Mouse (Mus musculus) cerebellum, adult 11-12 months (tissue): ENCODE data around the gene Ak7.
A peak's percentile ranks its signal among the peaks of the same experiment; 100 is the strongest.

Source experiments
- DNase-seq: peaks from one replicate; pipeline ENCODE4 v3.0.0; 2022

Ak7 gene

GRCm38 (mm10) chr12:105730851-105731460 lies 25.2 kb downstream of the Ak7 start:
- no peak for DNase-seq

GRCm38 (mm10) chr12:105733370-105734159 lies 27.8 kb downstream of the Ak7 start:
- no peak for DNase-seq

- no peak for DNase-seq
Measured at GRCm38 (mm10) chr12:105735226-105735888, 29.6 kb downstream of the Ak7 start.

- no peak for DNase-seq
Measured at GRCm38 (mm10) chr12:105735889-105736251, 30.1 kb downstream of the Ak7 start.

GRCm38 (mm10) chr12:105738316-105739096 lies 32.7 kb downstream of the Ak7 start:
- no peak for DNase-seq

- no peak for DNase-seq
Measured at GRCm38 (mm10) chr12:105739656-105740055, 33.9 kb downstream of the Ak7 start.

GRCm38 (mm10) chr12:105748114-105748513 lies 42.3 kb downstream of the Ak7 start:
- no peak for DNase-seq

GRCm38 (mm10) chr12:105753813-105754212 lies 48.0 kb downstream of the Ak7 start:
- DNase-seq: no peak

GRCm38 (mm10) chr12:105757816-105758497 lies 52.2 kb downstream of the Ak7 start:
- no peak for DNase-seq

- DNase-seq: no peak
Measured at GRCm38 (mm10) chr12:105758911-105759310, 53.1 kb downstream of the Ak7 start.

GRCm38 (mm10) chr12:105759849-105760478 lies 54.2 kb downstream of the Ak7 start:
- no peak for DNase-seq

- DNase-seq: no peak
Measured at GRCm38 (mm10) chr12:105761171-105761570, 55.4 kb downstream of the Ak7 start.

- DNase-seq: no peak
Measured at GRCm38 (mm10) chr12:105761629-105762028, 55.9 kb downstream of the Ak7 start.

GRCm38 (mm10) chr12:105769700-105770099 lies 63.9 kb downstream of the Ak7 start:
- DNase-seq: no peak

GRCm38 (mm10) chr12:105774871-105775270 lies 69.1 kb downstream of the Ak7 start:
- no peak for DNase-seq

- no peak for DNase-seq
Measured at GRCm38 (mm10) chr12:105777651-105778050, 71.9 kb downstream of the Ak7 start.

- peak; percentile 92 for DNase-seq
Measured at GRCm38 (mm10) chr12:105784196-105784999, 78.6 kb downstream of the Ak7 start, which contains the start of gene Papola. Papola (plus strand) TSS chr12:105784694.

- no peak for DNase-seq
Measured at GRCm38 (mm10) chr12:105785000-105785774, 79.4 kb downstream of the Ak7 start.

- DNase-seq: no peak
Measured at GRCm38 (mm10) chr12:105786113-105786512, 80.3 kb downstream of the Ak7 start.

GRCm38 (mm10) chr12:105787626-105788025 lies 81.8 kb downstream of the Ak7 start:
- DNase-seq: no peak
